Mouse (Mus musculus): ENCODE data around the gene Trio. TPM values are rescaled to one million over a fixed set of nuclear protein-coding genes. Genes with fewer than 3 reads are reported as not detected.

Trio gene
- polyA plus RNA-seq, 1 experiment from 2014 or later: 31.2 TPM

GRCm38 (mm10) chr15:27708968-27709612 is 316.6 kb downstream of the Trio start:
- no peaks in the 10 kb centered on the region for H3K36me3 ChIP-seq (ENCODE audit: control insufficient read depth, insufficient read depth, low read length)
- ATAC-seq (ENCODE audit: insufficient read depth, low FRiP score, low TSS enrichment): no peak
- 88% methylated on average over 7 of the region's 7 CpGs for WGBS
- H3K4me3 ChIP-seq (ENCODE audit: low read depth, low read length): no peak overlapping the region
- no peaks in the 10 kb centered on the region for H3K27me3 ChIP-seq (ENCODE audit: control insufficient read depth, insufficient read depth, low read length)
- no peak overlapping the region for H3K27ac ChIP-seq (ENCODE audit: low read depth, low read length)
- no peak overlapping the region for H3K9ac ChIP-seq (ENCODE audit: low read length)
- no peak overlapping the region for H3K4me2 ChIP-seq (ENCODE audit: low read depth)
- no peak for DNase-seq (ENCODE audit: low spot score)
- H3K9me3 ChIP-seq (ENCODE audit: control insufficient read depth, low read length): no peaks in the 10 kb centered on the region
- H3K4me1 ChIP-seq (ENCODE audit: control insufficient read depth, insufficient read depth, low read length): no peaks in the 10 kb centered on the region

GRCm38 (mm10) chr15:27708499-27708898 is 317.1 kb downstream of the Trio start:
- H3K27ac ChIP-seq (ENCODE audit: low read depth, low read length): no peak overlapping the region
- H3K4me2 ChIP-seq (ENCODE audit: low read depth): no peak overlapping the region
- 73% methylated on average over 3 of the region's 3 CpGs for WGBS
- no peak overlapping the region for H3K4me3 ChIP-seq (ENCODE audit: low read depth, low read length)
- H3K4me1 ChIP-seq (ENCODE audit: control insufficient read depth, insufficient read depth, low read length): no peaks in the 10 kb centered on the region
- no peak for DNase-seq (ENCODE audit: low spot score)
- no peaks in the 10 kb centered on the region for H3K27me3 ChIP-seq (ENCODE audit: control insufficient read depth, insufficient read depth, low read length)
- H3K36me3 ChIP-seq (ENCODE audit: control insufficient read depth, insufficient read depth, low read length): no peaks in the 10 kb centered on the region
- ATAC-seq (ENCODE audit: insufficient read depth, low FRiP score, low TSS enrichment): no peak
- H3K9ac ChIP-seq (ENCODE audit: low read length): no peak overlapping the region
- H3K9me3 ChIP-seq (ENCODE audit: control insufficient read depth, low read length): no peaks in the 10 kb centered on the region

DNA sequence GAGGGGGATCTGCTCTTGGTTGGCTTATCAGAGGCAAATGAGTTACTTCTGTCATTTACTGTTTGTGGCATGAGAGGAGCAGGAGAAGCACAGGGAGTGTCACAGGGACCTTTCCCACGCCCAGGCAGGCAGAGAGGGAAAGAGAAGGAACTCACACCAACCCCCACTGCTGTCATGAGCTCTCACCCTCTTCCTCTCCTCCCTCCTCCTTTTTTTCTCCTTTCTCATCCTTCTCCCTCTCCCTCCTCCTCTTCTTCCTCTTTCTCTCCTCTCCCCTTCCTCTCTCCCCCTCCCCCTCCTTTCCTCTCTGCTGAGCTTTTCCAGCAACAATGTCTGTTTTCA is 322.7 kb downstream of the Trio start:
- Histone ChIP-seq H3K27ac (ENCODE audit: low read depth, low read length) (no peak overlapping the region), H3K9me3 (ENCODE audit: control insufficient read depth, low read length) (no peaks in the 10 kb centered on the region), H3K4me1 (ENCODE audit: control insufficient read depth, insufficient read depth, low read length) (peaks cover 4% of the 10 kb centered on the region; the same call in 1 of the 2 replicates), H3K36me3 (ENCODE audit: control insufficient read depth, insufficient read depth, low read length) (no peaks in the 10 kb centered on the region), H3K4me2 (ENCODE audit: low read depth) (no peak overlapping the region), H3K27me3 (ENCODE audit: control insufficient read depth, insufficient read depth, low read length) (no peaks in the 10 kb centered on the region), H3K9ac (ENCODE audit: low read length) (no peak overlapping the region), H3K4me3 (ENCODE audit: low read depth, low read length) (no peak overlapping the region)
- DNase-seq (ENCODE audit: low spot score) (no peak), ATAC-seq (ENCODE audit: insufficient read depth, low FRiP score, low TSS enrichment) (no peak)
- 33% methylated on average over 1 of the region's 1 CpGs for WGBS

- no peak overlapping the region for H3K27ac ChIP-seq (ENCODE audit: low read depth, low read length)
- no peaks in the 10 kb centered on the region for H3K27me3 ChIP-seq (ENCODE audit: control insufficient read depth, insufficient read depth, low read length)
- H3K9ac ChIP-seq (ENCODE audit: low read length): no peak overlapping the region
- WGBS: 50% methylated on average over 11 of the region's 11 CpGs
- DNase-seq (ENCODE audit: low spot score) (no peak), ATAC-seq (ENCODE audit: insufficient read depth, low FRiP score, low TSS enrichment) (no peak)
- peaks cover 4% of the 10 kb centered on the region; the same call in 1 of the 2 replicates for H3K4me1 ChIP-seq (ENCODE audit: control insufficient read depth, insufficient read depth, low read length)
- H3K4me2 ChIP-seq (ENCODE audit: low read depth): no peak overlapping the region
- no peaks in the 10 kb centered on the region for H3K9me3 ChIP-seq (ENCODE audit: control insufficient read depth, low read length)
- no peaks in the 10 kb centered on the region for H3K36me3 ChIP-seq (ENCODE audit: control insufficient read depth, insufficient read depth, low read length)
- H3K4me3 ChIP-seq (ENCODE audit: low read depth, low read length): no peak overlapping the region
Observed at GRCm38 (mm10) chr15:27702031-27702971, 323.3 kb downstream of the Trio start.

DNA sequence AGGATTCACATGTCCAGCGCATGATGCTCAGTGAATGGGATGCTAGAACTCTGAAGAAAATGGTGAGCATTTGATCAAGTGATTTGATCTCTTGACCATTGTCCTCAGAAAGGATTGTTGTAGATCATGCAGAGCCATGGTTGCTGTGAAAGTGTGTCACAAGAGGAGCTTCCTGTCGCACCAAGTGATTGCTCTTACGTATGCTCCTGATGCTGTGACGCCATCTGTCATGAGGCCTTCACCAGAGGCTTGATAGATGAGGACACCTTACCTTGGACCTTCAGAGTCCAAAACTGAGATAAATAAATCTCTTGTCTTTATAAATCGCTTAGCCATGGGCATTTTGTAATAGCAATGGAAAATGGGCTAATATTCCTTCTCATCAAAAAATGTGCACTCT is 328.0 kb downstream of the Trio start:
- Histone ChIP-seq H3K27ac (ENCODE audit: low read depth, low read length) (no peak overlapping the region), H3K9me3 (ENCODE audit: control insufficient read depth, low read length) (no peaks in the 10 kb centered on the region), H3K27me3 (ENCODE audit: control insufficient read depth, insufficient read depth, low read length) (no peaks in the 10 kb centered on the region), H3K4me1 (ENCODE audit: control insufficient read depth, insufficient read depth, low read length) (peaks cover under 1% of the 10 kb centered on the region; the same call in 1 of the 2 replicates), H3K36me3 (ENCODE audit: control insufficient read depth, insufficient read depth, low read length) (no peaks in the 10 kb centered on the region), H3K4me3 (ENCODE audit: low read depth, low read length) (no peak overlapping the region), H3K9ac (ENCODE audit: low read length) (no peak overlapping the region), H3K4me2 (ENCODE audit: low read depth) (no peak overlapping the region)
- DNase-seq (ENCODE audit: low spot score) (no peak), ATAC-seq (ENCODE audit: insufficient read depth, low FRiP score, low TSS enrichment) (no peak)
- WGBS: 94% methylated on average over 5 of the region's 5 CpGs

- DNase-seq (ENCODE audit: low spot score) (no peak), ATAC-seq (ENCODE audit: insufficient read depth, low FRiP score, low TSS enrichment) (no peak)
- WGBS: 94% methylated on average over 10 of the region's 10 CpGs
- Histone ChIP-seq H3K4me2 (ENCODE audit: low read depth) (no peak overlapping the region), H3K9ac (ENCODE audit: low read length) (no peak overlapping the region), H3K36me3 (ENCODE audit: control insufficient read depth, insufficient read depth, low read length) (no peaks in the 10 kb centered on the region), H3K4me1 (ENCODE audit: control insufficient read depth, insufficient read depth, low read length) (no peaks in the 10 kb centered on the region), H3K27ac (ENCODE audit: low read depth, low read length) (no peak overlapping the region), H3K4me3 (ENCODE audit: low read depth, low read length) (no peak overlapping the region), H3K9me3 (ENCODE audit: control insufficient read depth, low read length) (no peaks in the 10 kb centered on the region), H3K27me3 (ENCODE audit: control insufficient read depth, insufficient read depth, low read length) (no peaks in the 10 kb centered on the region)
Observed at GRCm38 (mm10) chr15:27693235-27693634, 332.4 kb downstream of the Trio start.

GRCm38 (mm10) chr15:27692161-27692560 is 333.5 kb downstream of the Trio start:
- no peaks in the 10 kb centered on the region for H3K9me3 ChIP-seq (ENCODE audit: control insufficient read depth, low read length)
- no peaks in the 10 kb centered on the region for H3K36me3 ChIP-seq (ENCODE audit: control insufficient read depth, insufficient read depth, low read length)
- 88% methylated on average over 7 of the region's 7 CpGs for WGBS
- H3K27me3 ChIP-seq (ENCODE audit: control insufficient read depth, insufficient read depth, low read length): no peaks in the 10 kb centered on the region
- ATAC-seq (ENCODE audit: insufficient read depth, low FRiP score, low TSS enrichment) (no peak), DNase-seq (ENCODE audit: low spot score) (no peak)
- H3K4me3 ChIP-seq (ENCODE audit: low read depth, low read length): no peak overlapping the region
- no peak overlapping the region for H3K4me2 ChIP-seq (ENCODE audit: low read depth)
- H3K9ac ChIP-seq (ENCODE audit: low read length): no peak overlapping the region
- H3K27ac ChIP-seq (ENCODE audit: low read depth, low read length): no peak overlapping the region
- no peaks in the 10 kb centered on the region for H3K4me1 ChIP-seq (ENCODE audit: control insufficient read depth, insufficient read depth, low read length)

- Histone ChIP-seq H3K9me3 (ENCODE audit: control insufficient read depth, low read length) (no peaks in the 10 kb centered on the region), H3K4me3 (ENCODE audit: low read depth, low read length) (no peak overlapping the region), H3K9ac (ENCODE audit: low read length) (no peak overlapping the region), H3K36me3 (ENCODE audit: control insufficient read depth, insufficient read depth, low read length) (no peaks in the 10 kb centered on the region), H3K27me3 (ENCODE audit: control insufficient read depth, insufficient read depth, low read length) (no peaks in the 10 kb centered on the region), H3K27ac (ENCODE audit: low read depth, low read length) (no peak overlapping the region), H3K4me1 (ENCODE audit: control insufficient read depth, insufficient read depth, low read length) (no peaks in the 10 kb centered on the region), H3K4me2 (ENCODE audit: low read depth) (no peak overlapping the region)
- DNase-seq (ENCODE audit: low spot score) (no peak), ATAC-seq (ENCODE audit: insufficient read depth, low FRiP score, low TSS enrichment) (no peak)
- WGBS: 88% methylated on average over 7 of the region's 7 CpGs
Observed at GRCm38 (mm10) chr15:27691213-27691612, 334.4 kb downstream of the Trio start.
